Mouse (Mus musculus): ENCODE data around the gene Utf1. TPM values are rescaled to one million over a fixed set of nuclear protein-coding genes. Genes with fewer than 3 reads are reported as not detected.

Gene Utf1
- polyA plus RNA-seq, 1 experiment from 2014 or later: not detected

- Histone ChIP-seq H3K4me3 (replicated peaks) (no peak overlapping the region), H3K36me3 (replicated peaks) (no peaks in the 10 kb centered on the region), H3K27me3 (peaks cover 15% of the 10 kb centered on the region), H3K9ac (no peak overlapping the region), H3K27ac (no peak overlapping the region), H3K4me2 (no peak overlapping the region), H3K4me1 (no peaks in the 10 kb centered on the region), H3K9me3 (no peaks in the 10 kb centered on the region)
- no peak for ATAC-seq (ENCODE audit: low FRiP score)
- WGBS: 55% methylated on average over 4 of the region's 4 CpGs
These were observed 20.2 kb downstream of the Utf1 start for GRCm38 (mm10) chr7:139963814-139964213.

GRCm38 (mm10) chr7:139967175-139967574 lies 23.6 kb downstream of the Utf1 start:
- Histone ChIP-seq H3K9me3 (no peaks in the 10 kb centered on the region), H3K27me3 (peaks cover 28% of the 10 kb centered on the region), H3K4me3 (replicated peaks) (no peak overlapping the region), H3K4me2 (no peak overlapping the region), H3K9ac (no peak overlapping the region), H3K27ac (no peak overlapping the region), H3K36me3 (replicated peaks) (no peaks in the 10 kb centered on the region), H3K4me1 (peaks cover 3% of the 10 kb centered on the region; the same call in 1 of the 2 replicates)
- WGBS: 7% methylated on average over 4 of the region's 4 CpGs
- no peak for ATAC-seq (ENCODE audit: low FRiP score)

GRCm38 (mm10) chr7:139968428-139968827 lies 24.8 kb downstream of the Utf1 start:
- peaks cover 28% of the 10 kb centered on the region for H3K27me3 ChIP-seq
- WGBS: 42% methylated on average over 5 of the region's 5 CpGs
- H3K9me3 ChIP-seq: no peaks in the 10 kb centered on the region

GRCm38 (mm10) chr7:139969348-139970130 lies 25.9 kb downstream of the Utf1 start:
- Histone ChIP-seq H3K27ac (no peak overlapping the region), H3K36me3 (replicated peaks) (no peaks in the 10 kb centered on the region), H3K4me1 (peaks cover 3% of the 10 kb centered on the region; the same call in 1 of the 2 replicates), H3K4me2 (no peak overlapping the region), H3K9me3 (no peaks in the 10 kb centered on the region), H3K27me3 (peaks cover 32% of the 10 kb centered on the region), H3K9ac (no peak overlapping the region), H3K4me3 (replicated peaks) (no peak overlapping the region)
- WGBS: 33% methylated on average over 10 of the region's 10 CpGs
- ATAC-seq (ENCODE audit: low FRiP score): no peak; the same call in 1 of the 2 replicates

More at GRCm38 (mm10) chr7:139968428-139968827, 24.8 kb downstream of the Utf1 start:
- no peak for ATAC-seq (ENCODE audit: low FRiP score)
- Histone ChIP-seq H3K4me2 (no peak overlapping the region), H3K9ac (no peak overlapping the region), H3K4me3 (replicated peaks) (no peak overlapping the region), H3K36me3 (replicated peaks) (no peaks in the 10 kb centered on the region), H3K4me1 (peaks cover 3% of the 10 kb centered on the region; the same call in 1 of the 2 replicates), H3K27ac (no peak overlapping the region)

- no peaks in the 10 kb centered on the region for H3K9me3 ChIP-seq
- H3K9ac ChIP-seq: no peak overlapping the region
- no peak overlapping the region for H3K27ac ChIP-seq
- no peak overlapping the region for H3K4me3 ChIP-seq (replicated peaks)
- no peak overlapping the region for H3K4me2 ChIP-seq
- H3K27me3 ChIP-seq: peaks cover 35% of the 10 kb centered on the region
- no peaks in the 10 kb centered on the region for H3K36me3 ChIP-seq (replicated peaks)
- WGBS: 89% methylated on average over 10 of the region's 10 CpGs
- peaks cover 3% of the 10 kb centered on the region; the same call in 1 of the 2 replicates for H3K4me1 ChIP-seq
- ATAC-seq (ENCODE audit: low FRiP score): no peak
These were observed 26.8 kb downstream of the Utf1 start for GRCm38 (mm10) chr7:139970216-139970919.

GRCm38 (mm10) chr7:139970979-139971378 lies 27.4 kb downstream of the Utf1 start:
- Histone ChIP-seq H3K36me3 (replicated peaks) (no peaks in the 10 kb centered on the region), H3K4me3 (replicated peaks) (no peak overlapping the region), H3K4me2 (no peak overlapping the region), H3K9ac (no peak overlapping the region), H3K27ac (no peak overlapping the region), H3K9me3 (no peaks in the 10 kb centered on the region), H3K4me1 (peaks cover 3% of the 10 kb centered on the region; the same call in 1 of the 2 replicates), H3K27me3 (peaks cover 40% of the 10 kb centered on the region)
- WGBS: 72% methylated on average over 5 of the region's 5 CpGs
- no peak for ATAC-seq (ENCODE audit: low FRiP score)

- Histone ChIP-seq H3K9me3 (no peaks in the 10 kb centered on the region), H3K36me3 (replicated peaks) (no peaks in the 10 kb centered on the region), H3K4me1 (peaks cover 3% of the 10 kb centered on the region; the same call in 1 of the 2 replicates), H3K27ac (no peak overlapping the region), H3K4me2 (no peak overlapping the region), H3K27me3 (peaks cover 45% of the 10 kb centered on the region), H3K4me3 (replicated peaks) (no peak overlapping the region), H3K9ac (no peak overlapping the region)
- no peak for ATAC-seq (ENCODE audit: low FRiP score)
- 70% methylated on average over 6 of the region's 6 CpGs for WGBS
These were observed 27.8 kb downstream of the Utf1 start for GRCm38 (mm10) chr7:139971436-139971835.

- H3K27ac ChIP-seq: no peak overlapping the region
- H3K9me3 ChIP-seq: no peaks in the 10 kb centered on the region
- no peak overlapping the region for H3K4me2 ChIP-seq
- H3K4me3 ChIP-seq (replicated peaks): no peak overlapping the region
- no peak for ATAC-seq (ENCODE audit: low FRiP score)
- peaks cover 52% of the 10 kb centered on the region for H3K27me3 ChIP-seq
- H3K36me3 ChIP-seq (replicated peaks): no peaks in the 10 kb centered on the region
- peaks cover 6% of the 10 kb centered on the region for H3K4me1 ChIP-seq
- H3K9ac ChIP-seq: no peak overlapping the region
These were observed 29.3 kb downstream of the Utf1 start for GRCm38 (mm10) chr7:139972923-139973331.

GRCm38 (mm10) chr7:139974307-139974706 lies 30.7 kb downstream of the Utf1 start:
- Histone ChIP-seq H3K9ac (no peak overlapping the region), H3K27me3 (peaks cover 47% of the 10 kb centered on the region), H3K4me1 (peaks cover 14% of the 10 kb centered on the region), H3K4me2 (no peak overlapping the region), H3K27ac (no peak overlapping the region), H3K36me3 (replicated peaks) (no peaks in the 10 kb centered on the region), H3K4me3 (replicated peaks) (no peak overlapping the region), H3K9me3 (no peaks in the 10 kb centered on the region)
- whole genome bisulfite sequencing: 87% methylated on average over 10 of the region's 10 CpGs
- no peak for ATAC-seq (ENCODE audit: low FRiP score)

GRCm38 (mm10) chr7:139975471-139975870 lies 31.9 kb downstream of the Utf1 start:
- 54% methylated on average over 5 of the region's 5 CpGs for WGBS
- Histone ChIP-seq H3K4me2 (no peak overlapping the region), H3K4me3 (replicated peaks) (no peak overlapping the region), H3K9me3 (no peaks in the 10 kb centered on the region), H3K36me3 (replicated peaks) (no peaks in the 10 kb centered on the region), H3K4me1 (peaks cover 10% of the 10 kb centered on the region), H3K9ac (no peak overlapping the region), H3K27me3 (peaks cover 55% of the 10 kb centered on the region), H3K27ac (no peak overlapping the region)
- ATAC-seq (ENCODE audit: low FRiP score): no peak

- Histone ChIP-seq H3K4me2 (peak within 1 kb of the TSS; percentile 92), H3K27me3 (peaks cover 42% of the 10 kb centered on the region), H3K9me3 (no peaks in the 10 kb centered on the region), H3K27ac (peak within 1 kb of the TSS; percentile 13; the same call in 1 of the 2 replicates), H3K9ac (peak within 1 kb of the TSS; percentile 68), H3K4me1 (peaks cover 10% of the 10 kb centered on the region), H3K4me3 (replicated peaks) (peak within 1 kb of the TSS; percentile 61), H3K36me3 (replicated peaks) (no peaks in the 10 kb centered on the region; the same call in 1 of the 2 replicates)
- 2% methylated on average over 32 of the region's 32 CpGs for WGBS
- peak; percentile 96 for ATAC-seq (ENCODE audit: low FRiP score)
These were observed 34.8 kb downstream of the Utf1 start, which contains the start of gene 6430531B16Rik for GRCm38 (mm10) chr7:139978278-139978892. TSS of gene 6430531B16Rik (minus strand) at chr7:139978755.
